Mouse (Mus musculus) kidney, adult 9 months (tissue): ENCODE measurements at regions not wholly inside any gene's neighbourhood (a gene's known extent, or its start where the extent isn't known, plus 50 kb on each side); places are given as distances from the start of the nearest gene placed in this dataset.
"Not testable (repeated sequence)": the region's sequence is repeated elsewhere in the genome, so short reads cannot be mapped to it uniquely, and the experiment has no call there.

Experiments
- DNase-seq: peaks from one replicate; pipeline ENCODE4 v3.0.0; 2022

- no peak for DNase-seq
Measured at GRCm38 (mm10) chr17:50346451-50347192, 53.2 kb upstream of the Dazl start.

DNA sequence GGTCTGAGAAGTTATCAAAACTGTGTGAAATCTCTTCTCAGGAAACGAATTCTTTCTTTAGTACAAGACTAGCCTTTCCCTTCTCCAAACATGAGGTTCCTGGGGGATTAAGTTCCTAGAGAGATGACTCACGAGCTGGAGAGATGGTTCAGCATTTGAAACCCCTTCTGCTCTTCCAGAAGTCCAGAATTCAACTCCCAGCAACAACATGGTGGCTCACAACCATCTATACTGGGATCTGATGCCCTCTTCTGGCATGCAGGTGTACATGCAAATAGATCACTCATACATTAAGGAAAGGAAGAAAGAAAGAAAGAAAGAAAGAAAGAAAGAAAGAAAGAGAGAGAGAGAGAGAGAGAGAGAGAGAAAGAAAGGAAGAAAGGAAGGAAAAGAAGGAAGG is 60.4 kb upstream of the Dazl start:
- not testable (repeated sequence) for DNase-seq

DNA sequence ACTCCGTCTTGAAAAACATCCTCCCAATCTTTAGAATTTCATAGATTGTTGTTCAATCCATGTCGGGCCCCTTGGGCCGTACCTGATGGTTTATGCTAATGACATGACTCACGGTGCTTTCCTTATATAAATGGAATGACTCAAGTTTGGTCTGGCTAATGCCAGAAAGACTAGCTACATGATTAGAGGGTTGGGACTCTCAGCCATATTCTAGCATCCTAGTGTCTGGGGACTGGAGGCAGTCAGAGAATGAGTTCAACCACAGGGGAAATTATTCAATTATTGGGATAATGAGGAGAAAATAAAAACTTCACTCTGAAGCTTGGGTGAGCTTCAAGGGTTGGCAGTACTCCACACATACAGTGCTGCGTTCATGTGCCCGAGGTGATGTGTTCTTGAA is 60.9 kb upstream of the Dazl start:
- DNase-seq = no peak

DNA sequence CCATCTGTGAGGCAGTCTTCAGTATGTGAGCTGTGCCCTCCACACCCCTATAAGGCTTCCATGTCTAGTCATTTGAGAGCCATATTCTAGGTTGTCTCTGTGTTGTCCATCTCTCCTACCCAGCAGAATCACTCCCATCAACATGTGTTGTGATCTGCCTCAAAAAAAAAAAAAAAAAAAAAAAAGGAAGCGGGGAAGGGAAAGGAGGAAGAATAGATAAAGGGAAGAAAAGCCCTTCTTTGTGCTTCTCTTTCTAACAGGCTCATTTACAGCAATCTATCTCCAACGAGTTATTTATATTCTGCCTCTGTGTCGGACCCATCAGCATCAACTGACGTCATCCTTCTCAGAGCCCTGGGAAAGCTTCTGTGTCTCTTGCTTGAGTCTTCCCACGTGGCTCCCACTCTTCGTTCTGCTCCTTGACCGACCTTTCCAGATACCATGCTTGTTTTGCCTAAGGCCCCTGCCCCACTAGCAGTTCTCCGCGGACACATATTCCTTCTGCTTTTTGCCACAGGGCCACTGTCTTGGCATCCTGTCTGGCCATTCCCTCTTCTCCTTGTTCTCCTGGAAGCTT is 68.3 kb upstream of the Dazl start:
- no peak for DNase-seq

- DNase-seq = no peak
Measured at GRCm38 (mm10) chr17:50365396-50365795, 72.0 kb upstream of the Dazl start.

GRCm38 (mm10) chr17:50366181-50366580 is 72.7 kb upstream of the Dazl start:
- DNase-seq = no peak

DNA sequence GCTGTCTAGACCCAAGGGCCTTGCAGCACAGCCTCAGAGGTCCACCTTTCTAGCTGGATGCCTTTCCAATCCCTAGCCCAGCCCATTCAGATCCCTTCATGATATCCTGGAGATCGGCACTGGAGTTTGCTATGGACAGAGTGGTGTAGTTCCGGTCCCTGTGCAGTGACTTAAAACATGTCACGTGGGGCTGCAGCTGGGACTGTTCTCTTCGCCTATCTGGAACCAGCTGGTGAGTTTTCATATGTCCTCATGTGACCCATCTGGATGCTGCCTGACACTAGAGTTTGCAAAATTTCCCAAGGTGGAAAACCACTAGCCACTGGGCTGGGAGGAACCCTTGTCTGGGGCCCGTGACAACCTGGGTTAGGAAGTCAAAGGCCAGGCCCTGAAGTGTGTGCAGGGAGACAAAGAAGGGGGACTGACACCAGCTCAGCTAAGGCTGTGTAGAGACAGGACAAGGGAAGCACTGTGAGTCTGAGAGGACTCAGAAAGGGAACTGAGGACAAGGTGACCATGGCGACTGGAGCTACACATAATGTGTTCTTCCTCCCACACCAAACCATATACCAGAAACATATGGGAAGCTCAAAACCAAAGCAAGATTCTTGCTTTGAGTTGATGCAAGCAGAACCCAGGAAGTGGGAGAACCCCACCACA is 75.9 kb upstream of the Dazl start:
- DNase-seq = peak; percentile 29

DNA sequence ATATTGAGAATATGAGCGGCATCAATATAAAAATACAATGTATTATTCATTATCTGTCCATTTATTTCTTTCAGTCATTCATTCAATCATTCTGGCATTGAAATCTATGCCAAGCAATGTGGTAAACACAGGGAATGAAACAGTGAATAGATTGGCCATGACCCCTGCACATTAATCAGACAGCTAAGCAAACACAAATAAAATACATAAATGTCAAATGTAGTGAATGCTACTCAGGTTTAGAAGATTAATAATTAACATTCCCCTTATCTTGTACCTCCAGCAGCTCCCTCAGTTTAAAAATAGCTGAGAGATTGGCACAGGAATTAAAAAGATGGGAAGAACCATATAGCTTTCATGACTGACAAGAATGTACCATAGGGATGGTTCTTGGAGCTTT is 77.0 kb upstream of the Dazl start:
- no peak for DNase-seq

DNA sequence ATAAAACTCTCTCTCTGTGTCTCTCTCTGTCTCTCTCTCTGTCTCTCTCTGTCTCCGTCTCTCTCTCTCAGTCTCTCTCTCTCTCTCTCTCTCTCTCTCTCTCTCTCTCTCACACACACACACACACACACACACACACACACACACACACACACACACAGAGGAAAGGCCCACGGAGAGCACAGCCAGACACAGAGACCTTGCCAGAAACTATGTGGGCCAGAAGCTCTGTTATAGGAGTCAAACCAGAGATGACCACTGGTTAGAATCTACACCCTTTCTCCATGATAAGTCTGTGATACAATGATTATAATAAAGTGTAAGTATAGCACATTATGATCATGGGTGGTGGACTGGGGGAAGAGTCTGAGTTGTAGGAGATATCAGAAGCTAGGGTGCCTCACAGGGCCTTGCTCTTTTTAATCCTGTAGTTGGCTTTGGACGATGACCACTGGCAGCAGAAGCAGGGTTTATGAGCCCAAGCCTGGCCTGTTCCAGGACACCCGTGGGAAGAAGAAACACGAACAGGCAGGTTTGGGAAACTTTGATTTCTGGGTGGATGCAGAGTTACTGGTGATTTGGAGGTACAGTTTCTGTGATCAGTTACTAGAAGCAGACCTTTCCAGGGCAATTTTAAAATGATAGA is 80.2 kb upstream of the Dazl start:
- DNase-seq = no peak

- DNase-seq = no peak
Measured at GRCm38 (mm10) chr17:50375465-50375864, 82.0 kb upstream of the Dazl start.

- DNase-seq = no peak
Measured at GRCm38 (mm10) chr17:50376708-50377107, 83.3 kb upstream of the Dazl start.

GRCm38 (mm10) chr17:50378141-50378727 is 84.8 kb upstream of the Dazl start:
- DNase-seq = no peak

- peak; percentile 7 for DNase-seq
Measured at GRCm38 (mm10) chr17:50388715-50389710, 95.6 kb upstream of the Dazl start.

DNA sequence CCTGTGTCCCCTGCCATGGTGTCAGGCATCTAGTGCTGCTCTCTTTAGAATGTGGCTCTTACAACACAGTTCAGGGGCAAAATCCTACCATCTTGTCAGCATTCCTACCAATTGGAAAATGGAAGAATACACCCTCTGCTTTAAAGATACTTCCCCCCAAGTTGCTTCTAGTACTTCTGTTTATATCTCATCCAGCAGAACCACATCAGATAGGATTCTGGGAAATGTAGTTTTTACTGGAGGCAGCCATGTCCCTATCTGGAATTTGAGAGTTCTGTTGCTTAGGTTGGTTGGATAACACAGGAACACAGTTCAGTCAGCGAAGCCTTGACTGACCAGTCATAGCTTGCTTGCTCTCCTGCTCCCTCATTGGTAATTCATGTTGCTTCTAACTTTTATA is 96.7 kb upstream of the Dazl start:
- no peak for DNase-seq

DNA sequence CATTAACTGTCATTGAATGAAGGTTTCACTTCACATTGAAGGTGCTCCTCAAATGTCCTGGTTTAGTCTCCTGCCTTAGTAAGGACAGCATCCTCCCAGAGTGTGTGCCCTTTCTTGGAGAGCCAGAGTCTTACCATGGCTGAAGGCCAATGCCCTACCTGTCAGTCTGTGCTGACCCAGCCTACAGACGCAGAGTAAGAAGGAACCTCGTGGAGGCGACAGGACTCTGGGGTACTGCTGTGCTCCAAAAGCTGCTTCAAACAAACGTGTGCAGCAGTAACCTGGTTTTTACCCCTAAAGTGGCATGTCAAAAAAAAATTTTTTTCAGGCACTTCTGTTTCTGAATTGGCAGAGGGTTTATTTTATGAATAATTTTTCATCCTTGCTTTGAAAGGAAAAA is 97.8 kb upstream of the Dazl start:
- no peak for DNase-seq

GRCm38 (mm10) chr17:50391996-50392395 is 98.6 kb upstream of the Dazl start:
- DNase-seq = no peak

- DNase-seq = no peak
Measured at GRCm38 (mm10) chr17:50392428-50392827, 99.0 kb upstream of the Dazl start.

GRCm38 (mm10) chr17:50392966-50393365 is 99.5 kb upstream of the Dazl start:
- no peak for DNase-seq

DNA sequence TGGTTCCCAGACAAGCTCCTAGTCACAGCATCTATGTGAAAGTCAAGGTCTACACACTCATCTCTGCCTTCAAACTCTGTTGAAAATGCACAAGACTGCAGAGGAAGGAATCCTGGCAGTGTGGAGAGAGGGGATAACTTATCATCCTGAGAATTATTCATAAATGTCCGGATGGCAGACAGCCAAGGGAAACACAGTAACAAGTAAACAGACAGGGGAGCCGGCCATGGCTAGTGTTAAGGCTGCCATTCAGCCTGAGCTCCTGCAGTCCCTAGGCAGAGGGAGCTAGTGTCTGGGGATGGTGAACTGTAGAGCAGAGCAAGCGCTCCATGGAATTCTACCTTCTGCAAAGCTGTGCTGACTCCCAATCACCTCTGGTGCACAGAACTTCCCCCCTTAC is 100.3 kb upstream of the Dazl start:
- peak; percentile 24 for DNase-seq

DNA sequence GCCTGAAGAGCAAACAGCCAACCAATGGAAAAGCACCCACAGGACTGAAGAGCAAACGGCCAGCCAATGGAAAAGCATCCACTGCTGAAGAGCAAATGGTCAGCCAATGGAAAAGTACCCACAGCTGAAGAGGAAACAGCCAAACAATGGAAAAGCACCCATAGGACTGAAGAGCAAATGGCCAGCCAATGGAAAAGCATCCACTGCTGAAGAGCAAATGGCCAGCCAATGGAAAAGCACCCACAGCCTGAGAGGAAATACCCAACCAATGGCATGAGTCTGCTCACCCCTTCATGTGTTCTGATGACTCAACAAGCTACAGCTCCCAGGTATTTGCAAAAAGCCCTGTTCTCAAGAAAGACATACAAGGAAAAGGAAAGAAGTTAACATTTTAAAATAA is 101.4 kb upstream of the Dazl start:
- DNase-seq = no peak

DNA sequence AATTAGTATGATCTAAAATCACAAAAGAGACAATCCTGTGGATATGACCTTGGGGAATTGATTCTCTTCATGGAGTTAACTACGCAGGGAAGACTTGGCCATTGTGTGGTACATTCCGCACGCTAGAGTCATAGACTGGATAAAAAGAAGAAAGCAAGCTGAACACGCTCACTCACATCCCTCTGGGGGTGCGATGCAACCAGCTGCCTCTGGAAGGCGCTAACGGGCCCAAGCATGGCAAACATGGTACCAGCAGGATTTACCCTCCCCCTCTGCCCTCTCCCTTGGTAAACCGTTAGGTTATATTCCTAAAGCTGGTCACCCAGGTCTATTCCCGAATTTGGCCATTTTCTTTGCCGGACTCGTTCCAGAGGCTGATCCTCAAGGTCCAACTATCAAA is 102.2 kb upstream of the Dazl start:
- no peak for DNase-seq

GRCm38 (mm10) chr17:50397324-50397723 is 103.9 kb upstream of the Dazl start:
- DNase-seq = no peak
